Mouse (Mus musculus): ENCODE results near the gene Usp9x. TPM values are rescaled to one million over a fixed set of nuclear protein-coding genes. Genes with fewer than 3 reads are reported as not detected.

Gene Usp9x
- polyA plus RNA-seq, 1 experiment: 14.4 TPM

- Histone ChIP-seq H3K4me3 (ENCODE audit: control insufficient read depth, insufficient read depth, low read length) (peak overlapping the region; percentile 25; the same call in 1 of the 2 replicates), H3K27ac (ENCODE audit: control insufficient read depth, insufficient read depth, low read length) (no peak overlapping the region), H3K27me3 (ENCODE audit: control insufficient read depth, insufficient read depth, low read length) (no peaks in the 10 kb centered on the region), H3K4me1 (replicated peaks; ENCODE audit: control insufficient read depth, insufficient read depth, low read length) (peaks cover 5% of the 10 kb centered on the region), H3K36me3 (ENCODE audit: control insufficient read depth, insufficient read depth, low read length) (no peaks in the 10 kb centered on the region)
- 17% methylated on average over 6 of the region's 6 CpGs for WGBS
- TF ChIP-seq POLR2A (IDR thresholded peaks at IDR 0.05; ENCODE audit: control insufficient read depth, extremely low read depth, insufficient read depth, low read length, poor library complexity): no peak
- TF ChIP-seq CTCF (IDR thresholded peaks at IDR 0.05; ENCODE audit: borderline replicate concordance, control insufficient read depth, extremely low read depth, insufficient read depth, low read length, poor library complexity): no peak
- DNase-seq: no peak
Measured at GRCm38 (mm10) chrX:13208404-13208803, 137.1 kb downstream of the Usp9x start.

DNA sequence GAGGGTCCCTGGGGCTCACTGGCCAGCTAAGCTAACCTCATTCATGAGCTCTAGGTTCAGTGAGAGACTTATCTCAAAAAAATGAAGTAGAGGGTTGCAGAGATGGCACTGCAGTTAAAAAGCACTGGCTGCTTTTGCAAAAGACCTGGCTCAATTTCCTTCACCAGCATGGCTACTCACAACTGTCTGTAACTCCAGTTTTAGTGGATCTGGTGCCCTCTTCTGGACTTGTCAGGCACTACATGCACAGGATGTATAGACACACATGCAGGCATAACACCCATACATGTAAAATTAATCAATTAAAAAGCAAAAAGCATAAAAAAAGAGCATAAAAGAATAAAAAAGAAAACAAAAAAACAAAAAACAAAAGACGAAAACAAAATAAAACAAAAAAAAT, 143.0 kb downstream of the Usp9x start:
- peak; percentile 46 for DNase-seq
- no peak for TF ChIP-seq CTCF (IDR thresholded peaks at IDR 0.05; ENCODE audit: borderline replicate concordance, control insufficient read depth, extremely low read depth, insufficient read depth, low read length, poor library complexity)
- TF ChIP-seq POLR2A (IDR thresholded peaks at IDR 0.05; ENCODE audit: control insufficient read depth, extremely low read depth, insufficient read depth, low read length, poor library complexity): no peak
- Histone ChIP-seq H3K27ac (ENCODE audit: control insufficient read depth, insufficient read depth, low read length) (no peak overlapping the region), H3K4me1 (replicated peaks; ENCODE audit: control insufficient read depth, insufficient read depth, low read length) (no peaks in the 10 kb centered on the region), H3K27me3 (ENCODE audit: control insufficient read depth, insufficient read depth, low read length) (no peaks in the 10 kb centered on the region), H3K36me3 (ENCODE audit: control insufficient read depth, insufficient read depth, low read length) (no peaks in the 10 kb centered on the region), H3K4me3 (ENCODE audit: control insufficient read depth, insufficient read depth, low read length) (no peak overlapping the region)
- WGBS: 95% methylated on average over 1 of the region's 1 CpGs

Other genes with a start within 250 kb of the Usp9x start
- 35.4 and 48.0 TPM in 2 replicates for gene Ddx3x, start 209.5 kb downstream of the Usp9x start, polyA plus RNA-seq (2012; rRNA removed)

Data from thymus, adult 2 months (tissue).